Mouse (Mus musculus) forebrain, embryonic 16.5 days (tissue): ENCODE data around the gene Trim8. TPM values are rescaled to one million over a fixed set of nuclear protein-coding genes. Genes with fewer than 3 reads are reported as not detected.

Source experiments
- ATAC-seq: fragments of 200-750 bp; cut with Nextera tagmentation; 2 replicates; pipeline ENCODE4 v1.8.0; 2017; ENCODE audit warnings: mild to moderate bottlenecking, moderate library complexity
- H3K27ac ChIP-seq: fragments of 300-500 bp; sonication (generic); 2 replicates; pipeline ENCODE4 v1.5.1; 2014; ENCODE audit warnings: low read length, control low read depth
- H3K27me3 ChIP-seq: fragments of 300-500 bp; sonication (generic); replicated peaks from 2 replicates; pipeline ENCODE4 v1.6.1; 2014; ENCODE audit warnings: low read length; ENCODE audit not compliant: control insufficient read depth, insufficient read depth
- H3K36me3 ChIP-seq: fragments of 300-500 bp; sonication (generic); 2 replicates; pipeline ENCODE4 v1.6.1; 2014; ENCODE audit not compliant: control insufficient read depth, insufficient read depth
- H3K4me1 ChIP-seq: fragments of 300-500 bp; sonication (generic); replicated peaks from 2 replicates; pipeline ENCODE4 v1.6.1; 2014; ENCODE audit warnings: low read length; ENCODE audit not compliant: control insufficient read depth, insufficient read depth
- H3K4me2 ChIP-seq: fragments of 300-500 bp; sonication (generic); 2 replicates; pipeline ENCODE4 v1.6.1; 2014; ENCODE audit warnings: mild to moderate bottlenecking, low read length, control low read depth
- H3K4me3 ChIP-seq: fragments of 300-500 bp; sonication (generic); replicated peaks from 2 replicates; pipeline ENCODE4 v1.5.1; 2014; ENCODE audit warnings: mild to moderate bottlenecking, low read length, control low read depth
- H3K9ac ChIP-seq: fragments of 300-500 bp; sonication (generic); replicated peaks from 2 replicates; pipeline ENCODE4 v1.6.1; 2014; ENCODE audit warnings: low read depth, low read length, control low read depth
- H3K9me3 ChIP-seq: fragments of 300-500 bp; sonication (generic); 2 replicates; pipeline ENCODE4 v1.6.1; 2016; ENCODE audit warnings: low read length; ENCODE audit not compliant: control insufficient read depth
- WGBS: fragments of 180-500 bp; shearing (Covaris S2); extraction: QIAGEN DNeasy Blood & Tissue Kit; methylation state at CpG from one replicate; pipeline ENCODE4 v1.1.7; 2014; 5-methylcytosine and 5-hydroxymethylcytosine counted together
- polyA plus RNA-seq: library from polyadenylated mRNA; unstranded; fragments of >200 nt; fragmentation: Nextera tagmentation; extraction: Ambion mirVana; gene quantifications from 2 replicates; pipeline ENCODE4 v1.2.1, GENCODE M21; 2015

Gene Trim8
- 24.5 and 27.7 TPM in 2 replicates for polyA plus RNA-seq

DNA sequence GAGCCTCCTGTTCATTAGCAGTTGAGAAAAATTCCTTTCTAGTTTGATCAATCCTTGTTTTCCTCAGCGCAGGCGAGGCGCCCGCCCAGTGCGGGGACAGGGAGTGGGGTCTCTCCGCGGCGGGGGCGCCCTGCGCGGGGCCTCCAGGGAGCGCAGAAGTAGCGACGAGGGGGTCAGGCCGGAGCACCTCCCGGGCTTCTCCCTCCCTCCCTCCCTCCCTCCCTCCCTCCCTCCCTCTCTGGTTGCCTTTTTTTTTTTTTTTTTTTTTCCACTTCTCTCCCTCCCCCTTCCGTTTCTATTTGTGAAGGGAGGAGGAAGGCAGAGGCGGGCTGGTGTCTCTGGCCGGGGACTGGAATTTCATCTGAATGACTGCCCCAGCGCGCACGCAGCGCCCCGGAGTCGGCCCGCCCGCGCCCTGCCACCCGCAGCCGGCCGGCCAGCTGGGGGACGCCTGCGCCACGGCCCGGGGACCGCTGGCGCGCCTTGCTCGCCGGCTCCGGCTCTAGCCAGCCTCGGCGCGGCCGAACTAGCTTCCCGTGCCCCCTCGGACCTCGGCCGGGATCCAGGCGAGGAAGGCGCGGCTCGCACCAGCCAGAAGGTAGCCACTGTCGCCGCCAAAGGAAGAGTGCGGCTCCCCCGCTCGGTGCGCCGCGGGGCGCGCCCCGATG is at the start of gene Trim8:
Gene Trim8 (plus strand): TSS at position 302 of the 668 bp plus-strand sequence.
- H3K9me3 ChIP-seq, result no peaks in the 10 kb centered on the region
- no peaks in the 10 kb centered on the region for H3K27me3 ChIP-seq
- H3K4me1 ChIP-seq, result peaks cover 25% of the 10 kb centered on the region
- peak; percentile 24; the same call in 1 of the 2 replicates for ATAC-seq
- peak within 1 kb of the TSS; percentile 91 for H3K4me3 ChIP-seq
- peak within 1 kb of the TSS; percentile 100 for H3K27ac ChIP-seq
- peak within 1 kb of the TSS; percentile 73 for H3K4me2 ChIP-seq
- under 1% methylated on average over 53 of the region's 64 CpGs for WGBS
- no peaks in the 10 kb centered on the region for H3K36me3 ChIP-seq
- peak within 1 kb of the TSS; percentile 97 for H3K9ac ChIP-seq

DNA sequence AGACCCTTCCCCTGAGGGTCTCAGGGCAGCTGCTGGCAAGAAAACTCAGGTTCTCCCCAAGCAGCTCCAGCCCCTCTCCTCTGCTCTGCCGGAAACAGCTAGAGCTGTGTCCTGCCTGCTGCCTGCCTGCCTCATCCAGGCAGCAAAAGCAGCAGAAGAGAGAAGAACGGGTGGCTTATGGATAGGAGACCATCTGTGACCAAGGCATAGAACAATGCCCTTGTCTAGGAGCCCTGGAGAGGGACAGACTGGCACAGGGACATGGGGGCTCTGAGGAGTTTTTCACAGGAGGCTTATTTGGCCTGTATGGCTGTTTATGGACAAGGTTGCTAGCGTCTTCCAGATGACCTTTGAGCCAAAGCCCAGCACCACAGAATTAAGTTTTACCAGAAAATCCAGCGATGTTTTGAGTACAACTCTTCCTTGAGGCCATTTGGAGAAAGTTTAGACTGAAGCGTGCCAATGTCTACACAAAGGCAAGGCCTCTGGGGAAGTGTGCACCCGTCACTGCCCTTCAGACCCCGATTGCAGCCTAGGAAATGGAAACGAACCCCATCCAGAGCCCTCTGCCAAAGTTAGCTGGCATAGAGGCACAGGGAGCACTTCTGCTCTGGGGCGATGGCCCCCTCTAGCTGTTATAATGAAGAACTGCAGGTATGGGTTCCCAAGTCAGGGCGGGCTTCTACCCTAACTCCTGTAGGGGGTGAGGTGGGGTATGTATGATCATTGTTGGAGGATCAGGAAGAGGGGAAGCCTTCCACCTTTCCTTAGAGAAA is 49.3 kb upstream of the Trim8 start:
- no peak overlapping the region for H3K4me3 ChIP-seq
- H3K4me2 ChIP-seq, result no peak overlapping the region
- no peak overlapping the region for H3K9ac ChIP-seq
- no peaks in the 10 kb centered on the region for H3K27me3 ChIP-seq
- peak overlapping the region; percentile 51 for H3K27ac ChIP-seq
- H3K4me1 ChIP-seq, result peaks cover 26% of the 10 kb centered on the region
- 26% methylated on average over 10 of the region's 10 CpGs for WGBS
- H3K36me3 ChIP-seq, result peaks cover 3% of the 10 kb centered on the region; the same call in 1 of the 2 replicates
- ATAC-seq, result peak; percentile 74
- no peaks in the 10 kb centered on the region for H3K9me3 ChIP-seq

DNA sequence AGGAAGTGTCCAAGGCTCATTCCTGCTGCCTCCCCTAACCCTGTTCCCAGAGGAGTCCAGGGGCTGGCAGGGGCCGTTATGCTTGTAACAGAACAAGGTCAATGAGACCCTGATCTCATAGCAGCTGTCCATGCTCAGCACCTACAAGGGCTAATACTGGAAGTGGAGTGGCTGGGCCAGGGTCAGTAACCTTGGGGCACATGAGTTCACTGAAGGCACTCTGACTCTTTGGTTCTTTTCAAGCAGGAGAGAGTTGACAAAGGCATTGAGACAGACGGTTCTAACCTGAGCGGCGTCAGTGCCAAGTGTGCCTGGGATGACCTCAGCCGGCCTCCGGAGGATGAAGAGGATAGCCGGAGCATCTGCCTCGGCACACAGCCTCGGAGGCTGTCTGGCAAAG is 48.6 kb upstream of the Trim8 start:
- peaks cover 20% of the 10 kb centered on the region for H3K4me1 ChIP-seq
- H3K27ac ChIP-seq, result no peak overlapping the region
- H3K9ac ChIP-seq, result no peak overlapping the region
- ATAC-seq, result no peak
- no peak overlapping the region for H3K4me3 ChIP-seq
- H3K27me3 ChIP-seq, result no peaks in the 10 kb centered on the region
- no peaks in the 10 kb centered on the region for H3K9me3 ChIP-seq
- H3K36me3 ChIP-seq, result peaks cover 3% of the 10 kb centered on the region; the same call in 1 of the 2 replicates
- H3K4me2 ChIP-seq, result no peak overlapping the region
- WGBS, result 85% methylated on average over 9 of the region's 9 CpGs

DNA sequence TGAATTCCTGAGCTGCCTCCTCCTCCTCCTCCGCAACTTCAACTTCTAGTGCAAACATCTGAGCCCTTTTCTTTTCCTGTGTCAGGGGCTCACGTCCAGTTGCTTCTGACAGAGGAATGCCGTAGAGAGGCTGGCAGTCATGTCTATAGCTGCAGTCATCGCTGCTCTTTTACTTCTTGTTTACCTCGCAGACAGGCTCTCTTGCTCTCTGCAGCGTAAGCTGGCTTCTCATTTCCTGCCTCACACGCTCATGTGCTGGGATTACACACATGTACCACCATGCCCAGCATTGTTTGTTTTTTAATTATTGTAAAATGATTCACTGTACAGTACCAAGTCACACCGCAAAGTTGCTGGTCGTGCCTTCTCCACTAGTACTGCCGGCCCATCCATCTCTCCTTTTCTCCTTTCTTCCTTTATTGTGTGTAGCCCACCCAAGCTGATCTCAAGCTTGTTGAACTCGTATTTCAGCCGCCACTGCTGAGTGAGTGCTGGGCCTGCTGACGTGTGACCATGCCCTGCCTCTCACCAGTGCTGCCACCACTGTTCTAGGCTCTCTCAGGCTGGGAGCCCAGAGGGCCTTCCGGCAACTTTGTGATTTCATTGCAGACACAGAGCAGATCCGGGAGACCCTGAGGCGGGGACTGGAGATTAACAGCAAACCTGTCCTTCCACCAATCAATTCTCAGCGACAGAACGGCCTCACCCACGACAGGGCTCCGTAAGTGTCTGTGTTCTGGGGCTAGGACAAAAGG is 47.2 kb upstream of the Trim8 start:
- 78% methylated on average over 20 of the region's 20 CpGs for WGBS
- H3K4me1 ChIP-seq, result peaks cover 14% of the 10 kb centered on the region
- no peak overlapping the region for H3K4me2 ChIP-seq
- no peak for ATAC-seq
- no peak overlapping the region for H3K9ac ChIP-seq
- H3K4me3 ChIP-seq, result no peak overlapping the region
- H3K9me3 ChIP-seq, result no peaks in the 10 kb centered on the region
- H3K36me3 ChIP-seq, result peaks cover 4% of the 10 kb centered on the region
- H3K27me3 ChIP-seq, result no peaks in the 10 kb centered on the region
- H3K27ac ChIP-seq, result peak overlapping the region; percentile 25; the same call in 1 of the 2 replicates

DNA sequence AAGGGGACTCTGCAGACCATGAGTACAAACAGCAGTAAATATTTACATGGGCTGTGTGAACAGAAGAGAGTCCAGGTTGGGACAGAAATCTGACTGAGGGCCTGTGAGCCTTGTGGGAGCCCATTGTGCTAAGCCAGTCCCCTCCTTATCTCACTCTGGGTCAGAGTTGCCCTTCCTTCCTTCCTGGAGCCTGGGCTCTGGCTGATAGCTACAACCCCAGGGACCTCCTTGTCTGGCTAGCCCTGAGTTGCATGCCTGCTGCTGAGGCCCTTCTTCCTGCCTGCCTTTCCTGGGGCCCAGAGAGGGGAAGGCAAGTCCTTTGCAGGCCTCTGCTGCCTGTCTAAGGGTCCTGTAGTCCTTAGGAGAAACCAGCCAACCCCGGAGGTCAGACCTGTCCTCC is 46.5 kb upstream of the Trim8 start:
- no peak for ATAC-seq
- Histone ChIP-seq H3K4me2 (no peak overlapping the region), H3K9ac (no peak overlapping the region), H3K36me3 (peaks cover 6% of the 10 kb centered on the region), H3K9me3 (no peaks in the 10 kb centered on the region), H3K4me1 (peaks cover 11% of the 10 kb centered on the region), H3K27me3 (no peaks in the 10 kb centered on the region), H3K4me3 (no peak overlapping the region), H3K27ac (no peak overlapping the region)
- WGBS, result 67% methylated on average over 1 of the region's 1 CpGs

DNA sequence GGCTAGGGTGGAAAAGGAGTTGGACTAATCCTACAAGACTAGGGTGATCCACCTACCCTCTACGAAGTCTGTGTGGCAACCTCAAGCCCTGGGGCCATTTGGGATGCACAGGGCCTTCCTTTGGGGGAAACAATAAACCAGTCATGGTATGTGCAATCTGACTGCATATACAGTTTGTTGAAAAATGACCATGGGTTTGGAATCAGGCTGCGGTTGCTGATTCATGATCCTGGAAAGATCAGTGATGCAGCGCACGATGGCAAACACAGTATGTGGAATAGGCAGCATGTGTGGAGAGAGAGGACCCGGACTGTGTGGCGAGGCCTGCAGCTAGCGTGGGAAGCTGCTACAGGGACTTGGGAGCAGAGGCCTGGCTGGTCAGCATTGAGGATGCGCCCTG is 45.9 kb upstream of the Trim8 start:
- H3K9ac ChIP-seq, result no peak overlapping the region
- no peaks in the 10 kb centered on the region for H3K27me3 ChIP-seq
- ATAC-seq, result no peak
- peaks cover 11% of the 10 kb centered on the region for H3K4me1 ChIP-seq
- H3K27ac ChIP-seq, result no peak overlapping the region
- H3K4me2 ChIP-seq, result no peak overlapping the region
- no peak overlapping the region for H3K4me3 ChIP-seq
- WGBS, result 96% methylated on average over 8 of the region's 8 CpGs
- H3K9me3 ChIP-seq, result no peaks in the 10 kb centered on the region
- H3K36me3 ChIP-seq, result peaks cover 6% of the 10 kb centered on the region

DNA sequence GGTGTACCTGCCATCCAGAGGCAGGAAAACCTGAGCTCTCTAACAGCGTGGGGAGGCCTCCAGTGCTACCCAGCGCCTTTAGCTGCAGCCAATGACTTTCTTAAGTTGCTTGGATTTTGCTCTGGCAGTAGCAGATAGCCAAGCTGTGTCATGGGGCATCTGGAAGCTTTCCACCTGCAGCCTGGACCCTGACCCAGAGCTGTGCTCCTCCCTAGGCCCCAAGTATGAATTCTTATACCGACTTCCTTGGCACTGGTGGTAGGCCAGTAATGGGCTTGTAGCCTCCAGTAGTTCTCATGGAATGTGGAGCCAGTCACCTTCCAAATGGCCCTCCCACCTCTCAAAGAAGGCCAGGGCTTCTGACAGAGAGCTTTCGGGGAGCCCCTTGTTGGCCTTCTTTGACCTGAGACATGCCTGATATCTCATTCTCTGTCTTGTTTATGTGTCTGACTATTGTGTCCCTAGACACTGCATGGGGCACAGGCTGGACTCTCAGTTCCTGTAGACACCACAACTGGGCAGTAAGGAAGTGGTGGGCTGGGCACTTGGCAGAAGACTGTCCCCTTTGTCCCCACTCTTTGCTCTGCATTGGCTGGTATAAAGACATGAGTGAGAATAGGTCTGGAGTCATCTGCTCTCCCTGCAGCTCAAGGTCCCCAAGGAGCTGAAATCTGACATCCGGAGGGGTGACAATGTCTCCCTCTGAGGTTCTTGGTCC is 45.3 kb upstream of the Trim8 start:
- Histone ChIP-seq H3K9me3 (no peaks in the 10 kb centered on the region), H3K27ac (no peak overlapping the region), H3K36me3 (peaks cover 6% of the 10 kb centered on the region), H3K4me2 (no peak overlapping the region), H3K27me3 (no peaks in the 10 kb centered on the region), H3K4me1 (peaks cover 11% of the 10 kb centered on the region), H3K4me3 (no peak overlapping the region), H3K9ac (no peak overlapping the region)
- WGBS, result 92% methylated on average over 5 of the region's 5 CpGs
- ATAC-seq, result no peak

DNA sequence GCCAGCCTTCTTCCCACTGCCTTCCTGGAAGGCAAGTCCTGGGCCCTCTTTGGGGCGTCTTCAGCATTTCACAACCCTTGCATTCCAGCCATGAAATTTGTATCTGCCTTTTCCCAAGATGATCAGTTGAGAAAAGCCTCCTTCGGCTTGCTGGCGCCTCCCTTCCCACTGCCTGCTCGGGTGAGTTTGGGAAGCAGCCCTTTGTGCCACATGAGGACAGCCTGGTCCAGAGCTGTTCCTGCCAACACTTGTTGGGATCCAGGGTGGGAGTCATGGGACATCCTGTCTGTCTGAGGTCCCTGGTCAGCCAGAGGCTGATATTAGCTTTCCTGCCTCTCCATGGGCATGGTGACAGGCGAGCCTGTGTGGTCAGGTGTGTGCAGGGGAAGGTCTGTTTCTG is 43.7 kb upstream of the Trim8 start:
- no peak for ATAC-seq

More for the DNA sequence above, 43.7 kb upstream of the Trim8 start:
- peaks cover 10% of the 10 kb centered on the region for H3K36me3 ChIP-seq
- 90% methylated on average over 5 of the region's 5 CpGs for WGBS
- no peaks in the 10 kb centered on the region for H3K9me3 ChIP-seq
- H3K27me3 ChIP-seq, result no peaks in the 10 kb centered on the region
- no peak overlapping the region for H3K4me2 ChIP-seq
- H3K27ac ChIP-seq, result no peak overlapping the region
- H3K9ac ChIP-seq, result no peak overlapping the region
- no peak overlapping the region for H3K4me3 ChIP-seq
- no peaks in the 10 kb centered on the region for H3K4me1 ChIP-seq
